Mouse (Mus musculus): ENCODE data around the gene Gmpr. TPM values are rescaled to one million over a fixed set of nuclear protein-coding genes. Genes with fewer than 3 reads are reported as not detected.
A peak's percentile ranks its signal among the peaks of the same experiment; 100 is the strongest.

Gene Gmpr
- polyA plus RNA-seq, 1 experiment from 2014 or later = 31.1 TPM

- 0 out of 2 replicates have a peak, but pooled peaks cover 4% of the 10 kb centered on the region for H3K4me1 ChIP-seq (ENCODE audit: control insufficient read depth, insufficient read depth, low read length)
- H3K9ac ChIP-seq (ENCODE audit: low read depth, low read length) = no peak overlapping the region
- ATAC-seq = peak; percentile 81
- H3K4me2 ChIP-seq (ENCODE audit: low read depth, low read length) = no peak overlapping the region
- H3K9me3 ChIP-seq (ENCODE audit: control insufficient read depth, low read length) = no peaks in the 10 kb centered on the region
- 45% methylated on average over 7 of the region's 7 CpGs for WGBS
- H3K36me3 ChIP-seq (ENCODE audit: control insufficient read depth, insufficient read depth, low read length) = no peaks in the 10 kb centered on the region
- no peak overlapping the region for H3K4me3 ChIP-seq (ENCODE audit: low read length)
- no peak overlapping the region for H3K27ac ChIP-seq (ENCODE audit: low read length)
- no peaks in the 10 kb centered on the region for H3K27me3 ChIP-seq (replicated peaks; ENCODE audit: control insufficient read depth, insufficient read depth, low read length)
These were observed 46.4 kb downstream of the Gmpr start for GRCm38 (mm10) chr13:45553674-45554073.

GRCm38 (mm10) chr13:45558367-45558766, 51.1 kb downstream of the Gmpr start:
- Histone ChIP-seq H3K27me3 (replicated peaks; ENCODE audit: control insufficient read depth, insufficient read depth, low read length) (no peaks in the 10 kb centered on the region), H3K27ac (ENCODE audit: low read length) (no peak overlapping the region), H3K4me1 (ENCODE audit: control insufficient read depth, insufficient read depth, low read length) (0 out of 2 replicates have a peak, but pooled peaks cover 3% of the 10 kb centered on the region), H3K36me3 (ENCODE audit: control insufficient read depth, insufficient read depth, low read length) (no peaks in the 10 kb centered on the region), H3K4me3 (ENCODE audit: low read length) (no peak overlapping the region), H3K4me2 (ENCODE audit: low read depth, low read length) (no peak overlapping the region), H3K9me3 (ENCODE audit: control insufficient read depth, low read length) (no peaks in the 10 kb centered on the region), H3K9ac (ENCODE audit: low read depth, low read length) (no peak overlapping the region)
- ATAC-seq = no peak
- WGBS = 53% methylated on average over 4 of the region's 4 CpGs

- no peak overlapping the region for H3K9ac ChIP-seq (ENCODE audit: low read depth, low read length)
- WGBS = 90% methylated on average over 3 of the region's 3 CpGs
These were observed 52.0 kb downstream of the Gmpr start for GRCm38 (mm10) chr13:45559258-45559657.

GRCm38 (mm10) chr13:45560543-45560942, 53.3 kb downstream of the Gmpr start:
- Histone ChIP-seq H3K27me3 (replicated peaks; ENCODE audit: control insufficient read depth, insufficient read depth, low read length) (no peaks in the 10 kb centered on the region), H3K27ac (ENCODE audit: low read length) (no peak overlapping the region), H3K9ac (ENCODE audit: low read depth, low read length) (no peak overlapping the region), H3K9me3 (ENCODE audit: control insufficient read depth, low read length) (no peaks in the 10 kb centered on the region), H3K4me1 (ENCODE audit: control insufficient read depth, insufficient read depth, low read length) (no peaks in the 10 kb centered on the region), H3K36me3 (ENCODE audit: control insufficient read depth, insufficient read depth, low read length) (no peaks in the 10 kb centered on the region), H3K4me3 (ENCODE audit: low read length) (no peak overlapping the region), H3K4me2 (ENCODE audit: low read depth, low read length) (no peak overlapping the region)
- ATAC-seq = no peak
- 71% methylated on average over 7 of the region's 7 CpGs for WGBS

More at GRCm38 (mm10) chr13:45559258-45559657, 52.0 kb downstream of the Gmpr start:
- H3K4me3 ChIP-seq (ENCODE audit: low read length) = no peak overlapping the region
- no peak overlapping the region for H3K27ac ChIP-seq (ENCODE audit: low read length)
- H3K27me3 ChIP-seq (replicated peaks; ENCODE audit: control insufficient read depth, insufficient read depth, low read length) = no peaks in the 10 kb centered on the region
- no peak for ATAC-seq
- H3K9me3 ChIP-seq (ENCODE audit: control insufficient read depth, low read length) = no peaks in the 10 kb centered on the region
- no peak overlapping the region for H3K4me2 ChIP-seq (ENCODE audit: low read depth, low read length)
- H3K36me3 ChIP-seq (ENCODE audit: control insufficient read depth, insufficient read depth, low read length) = no peaks in the 10 kb centered on the region
- no peaks in the 10 kb centered on the region for H3K4me1 ChIP-seq (ENCODE audit: control insufficient read depth, insufficient read depth, low read length)

GRCm38 (mm10) chr13:45562011-45562410, 54.8 kb downstream of the Gmpr start:
- H3K27me3 ChIP-seq (replicated peaks; ENCODE audit: control insufficient read depth, insufficient read depth, low read length) = no peaks in the 10 kb centered on the region
- no peak overlapping the region for H3K9ac ChIP-seq (ENCODE audit: low read depth, low read length)
- no peaks in the 10 kb centered on the region for H3K9me3 ChIP-seq (ENCODE audit: control insufficient read depth, low read length)
- H3K27ac ChIP-seq (ENCODE audit: low read length) = no peak overlapping the region
- no peak for ATAC-seq
- H3K36me3 ChIP-seq (ENCODE audit: control insufficient read depth, insufficient read depth, low read length) = 0 out of 2 replicates have a peak, but pooled peaks cover 2% of the 10 kb centered on the region
- 81% methylated on average over 9 of the region's 9 CpGs for WGBS
- no peak overlapping the region for H3K4me3 ChIP-seq (ENCODE audit: low read length)
- no peaks in the 10 kb centered on the region for H3K4me1 ChIP-seq (ENCODE audit: control insufficient read depth, insufficient read depth, low read length)
- no peak overlapping the region for H3K4me2 ChIP-seq (ENCODE audit: low read depth, low read length)

- Histone ChIP-seq H3K27ac (ENCODE audit: low read length) (no peak overlapping the region), H3K9ac (ENCODE audit: low read depth, low read length) (no peak overlapping the region), H3K9me3 (ENCODE audit: control insufficient read depth, low read length) (no peaks in the 10 kb centered on the region), H3K27me3 (replicated peaks; ENCODE audit: control insufficient read depth, insufficient read depth, low read length) (no peaks in the 10 kb centered on the region), H3K4me2 (ENCODE audit: low read depth, low read length) (no peak overlapping the region), H3K4me3 (ENCODE audit: low read length) (no peak overlapping the region), H3K4me1 (ENCODE audit: control insufficient read depth, insufficient read depth, low read length) (no peaks in the 10 kb centered on the region), H3K36me3 (ENCODE audit: control insufficient read depth, insufficient read depth, low read length) (0 out of 2 replicates have a peak, but pooled peaks cover 5% of the 10 kb centered on the region)
- 54% methylated on average over 4 of the region's 4 CpGs for WGBS
- no peak for ATAC-seq
These were observed 57.7 kb downstream of the Gmpr start for GRCm38 (mm10) chr13:45564946-45565345.

- H3K9me3 ChIP-seq (ENCODE audit: control insufficient read depth, low read length) = no peaks in the 10 kb centered on the region
- 0 out of 2 replicates have a peak, but pooled peaks cover 5% of the 10 kb centered on the region for H3K36me3 ChIP-seq (ENCODE audit: control insufficient read depth, insufficient read depth, low read length)
- H3K27ac ChIP-seq (ENCODE audit: low read length) = no peak overlapping the region
- no peak overlapping the region for H3K9ac ChIP-seq (ENCODE audit: low read depth, low read length)
- 75% methylated on average over 7 of the region's 7 CpGs for WGBS
- no peak overlapping the region for H3K4me2 ChIP-seq (ENCODE audit: low read depth, low read length)
- ATAC-seq = no peak
- no peaks in the 10 kb centered on the region for H3K27me3 ChIP-seq (replicated peaks; ENCODE audit: control insufficient read depth, insufficient read depth, low read length)
- H3K4me3 ChIP-seq (ENCODE audit: low read length) = no peak overlapping the region
- peaks cover 3% of the 10 kb centered on the region; the same call in 1 of the 2 replicates for H3K4me1 ChIP-seq (ENCODE audit: control insufficient read depth, insufficient read depth, low read length)
These were observed 62.7 kb downstream of the Gmpr start for GRCm38 (mm10) chr13:45569932-45570331.

GRCm38 (mm10) chr13:45571795-45572262, 64.6 kb downstream of the Gmpr start:
- H3K36me3 ChIP-seq (ENCODE audit: control insufficient read depth, insufficient read depth, low read length) = 0 out of 2 replicates have a peak, but pooled peaks cover 5% of the 10 kb centered on the region
- under 1% methylated on average over 6 of the region's 6 CpGs for WGBS
- H3K4me2 ChIP-seq (ENCODE audit: low read depth, low read length) = peak overlapping the region; percentile 26; the same call in 1 of the 2 replicates
- no peak overlapping the region for H3K4me3 ChIP-seq (ENCODE audit: low read length)
- H3K4me1 ChIP-seq (ENCODE audit: control insufficient read depth, insufficient read depth, low read length) = peaks cover 9% of the 10 kb centered on the region; the same call in 1 of the 2 replicates
- H3K27me3 ChIP-seq (replicated peaks; ENCODE audit: control insufficient read depth, insufficient read depth, low read length) = no peaks in the 10 kb centered on the region
- no peaks in the 10 kb centered on the region for H3K9me3 ChIP-seq (ENCODE audit: control insufficient read depth, low read length)
- no peak overlapping the region for H3K27ac ChIP-seq (ENCODE audit: low read length)
- ATAC-seq = no peak
- H3K9ac ChIP-seq (ENCODE audit: low read depth, low read length) = no peak overlapping the region

GRCm38 (mm10) chr13:45572768-45573167, 65.5 kb downstream of the Gmpr start:
- ATAC-seq = no peak
- Histone ChIP-seq H3K9me3 (ENCODE audit: control insufficient read depth, low read length) (no peaks in the 10 kb centered on the region), H3K4me2 (ENCODE audit: low read depth, low read length) (no peak overlapping the region), H3K4me3 (ENCODE audit: low read length) (no peak overlapping the region), H3K27ac (ENCODE audit: low read length) (no peak overlapping the region), H3K4me1 (ENCODE audit: control insufficient read depth, insufficient read depth, low read length) (peaks cover 9% of the 10 kb centered on the region; the same call in 1 of the 2 replicates), H3K27me3 (replicated peaks; ENCODE audit: control insufficient read depth, insufficient read depth, low read length) (no peaks in the 10 kb centered on the region), H3K9ac (ENCODE audit: low read depth, low read length) (no peak overlapping the region), H3K36me3 (ENCODE audit: control insufficient read depth, insufficient read depth, low read length) (no peaks in the 10 kb centered on the region)
- 29% methylated on average over 4 of the region's 4 CpGs for WGBS

GRCm38 (mm10) chr13:45576185-45576584, 68.9 kb downstream of the Gmpr start:
- H3K27ac ChIP-seq (ENCODE audit: low read length) = peak overlapping the region; percentile 47; the same call in 1 of the 2 replicates

More at GRCm38 (mm10) chr13:45576185-45576584, 68.9 kb downstream of the Gmpr start:
- Histone ChIP-seq H3K36me3 (ENCODE audit: control insufficient read depth, insufficient read depth, low read length) (no peaks in the 10 kb centered on the region), H3K4me2 (ENCODE audit: low read depth, low read length) (no peak overlapping the region), H3K4me3 (ENCODE audit: low read length) (no peak overlapping the region), H3K4me1 (ENCODE audit: control insufficient read depth, insufficient read depth, low read length) (peaks cover 9% of the 10 kb centered on the region; the same call in 1 of the 2 replicates), H3K9me3 (ENCODE audit: control insufficient read depth, low read length) (no peaks in the 10 kb centered on the region), H3K27me3 (replicated peaks; ENCODE audit: control insufficient read depth, insufficient read depth, low read length) (no peaks in the 10 kb centered on the region), H3K9ac (ENCODE audit: low read depth, low read length) (no peak overlapping the region)
- 57% methylated on average over 4 of the region's 4 CpGs for WGBS
- ATAC-seq = peak; percentile 64
